Mouse (Mus musculus) induced T-regulatory cell, adult 2 months (primary cell): ENCODE measurements at regions not wholly inside any gene's neighbourhood (a gene's known extent, or its start where the extent isn't known, plus 50 kb on each side); places are given as distances from the start of the nearest gene placed in this dataset.

Experiments used
- DNase-seq: peaks from one replicate; pipeline ENCODE4 v3.0.0-alpha.2; 2012; ENCODE audit warnings: low read depth

GRCm38 (mm10) chr13:101506696-101507095 lies 261.3 kb downstream of the Pik3r1 start:
- no peak for DNase-seq

- no peak for DNase-seq
These were observed 263.0 kb downstream of the Pik3r1 start for GRCm38 (mm10) chr13:101505054-101505453.

GRCm38 (mm10) chr13:101504241-101504640 lies 263.8 kb downstream of the Pik3r1 start:
- DNase-seq = no peak

- DNase-seq = no peak
These were observed 266.2 kb downstream of the Pik3r1 start for GRCm38 (mm10) chr13:101501845-101502284.

- DNase-seq = no peak
These were observed 267.0 kb downstream of the Pik3r1 start for GRCm38 (mm10) chr13:101501061-101501460.

GRCm38 (mm10) chr13:101491835-101492234 lies 276.2 kb downstream of the Pik3r1 start:
- no peak for DNase-seq

- DNase-seq = no peak
These were observed 277.1 kb downstream of the Pik3r1 start for GRCm38 (mm10) chr13:101490961-101491360.

- DNase-seq = no peak
These were observed 280.4 kb downstream of the Pik3r1 start for GRCm38 (mm10) chr13:101487621-101488020.

GRCm38 (mm10) chr13:101485823-101486222 lies 282.2 kb downstream of the Pik3r1 start:
- no peak for DNase-seq

- DNase-seq = no peak
These were observed 284.2 kb downstream of the Pik3r1 start for GRCm38 (mm10) chr13:101483816-101484215.

- DNase-seq = no peak
These were observed 286.3 kb downstream of the Pik3r1 start for GRCm38 (mm10) chr13:101481551-101482184.

- DNase-seq = no peak
These were observed 288.7 kb downstream of the Pik3r1 start for GRCm38 (mm10) chr13:101479297-101479652.

GRCm38 (mm10) chr13:101478608-101479296 lies 289.3 kb downstream of the Pik3r1 start:
- no peak for DNase-seq

GRCm38 (mm10) chr13:101473349-101473748 lies 294.7 kb downstream of the Pik3r1 start:
- no peak for DNase-seq

GRCm38 (mm10) chr13:101470560-101471247 lies 297.3 kb downstream of the Pik3r1 start:
- DNase-seq = no peak

GRCm38 (mm10) chr13:101465748-101466127 lies 302.3 kb downstream of the Pik3r1 start:
- DNase-seq = no peak

- no peak for DNase-seq
These were observed 302.9 kb downstream of the Pik3r1 start for GRCm38 (mm10) chr13:101464928-101465747.

- DNase-seq = no peak
These were observed 311.1 kb downstream of the Pik3r1 start for GRCm38 (mm10) chr13:101456926-101457325.

GRCm38 (mm10) chr13:101454276-101454675 lies 313.7 kb downstream of the Pik3r1 start:
- DNase-seq = no peak

GRCm38 (mm10) chr13:101450501-101450900 lies 317.5 kb downstream of the Pik3r1 start:
- DNase-seq = no peak

GRCm38 (mm10) chr13:101439517-101439916 lies 328.5 kb downstream of the Pik3r1 start:
- no peak for DNase-seq

GRCm38 (mm10) chr13:101439041-101439440 lies 329.0 kb downstream of the Pik3r1 start:
- DNase-seq = no peak
